Mouse (Mus musculus) forebrain, postnatal 0 days (tissue): ENCODE measurements at regions not wholly inside any gene's neighbourhood (a gene's known extent, or its start where the extent isn't known, plus 50 kb on each side); places are given as distances from the start of the nearest gene placed in this dataset.

ENCODE experiments used
- ATAC-seq: fragments of 200-750 bp; cut with Nextera tagmentation; 2 replicates; pipeline ENCODE4 v1.8.0; 2017; ENCODE audit warnings: mild to moderate bottlenecking, moderate library complexity
- DNase-seq: peaks from one replicate; pipeline ENCODE4 v3.0.0-alpha.2; 2015
- H3K27ac ChIP-seq: fragments of 300-500 bp; sonication (generic); 2 replicates; pipeline ENCODE4 v1.5.1; 2014; ENCODE audit warnings: low read depth, mild to moderate bottlenecking, antibody characterized with exemption, low read length, moderate library complexity, mixed read lengths
- H3K27me3 ChIP-seq: fragments of 300-500 bp; sonication (generic); 2 replicates; pipeline ENCODE4 v1.6.1; 2014; ENCODE audit warnings: mild to moderate bottlenecking, low read length, mixed read lengths; ENCODE audit not compliant: insufficient read depth
- H3K36me3 ChIP-seq: fragments of 300-500 bp; sonication (generic); 2 replicates; pipeline ENCODE4 v1.6.1; 2014; ENCODE audit warnings: mild to moderate bottlenecking, moderate library complexity; ENCODE audit not compliant: insufficient read depth
- H3K4me1 ChIP-seq: fragments of 300-500 bp; sonication (generic); 2 replicates; pipeline ENCODE4 v1.6.1; 2014; ENCODE audit warnings: antibody characterized with exemption; ENCODE audit not compliant: insufficient read depth
- H3K4me2 ChIP-seq: fragments of 300-500 bp; sonication (generic); 2 replicates; pipeline ENCODE4 v1.6.1; 2014; ENCODE audit warnings: low read depth, mild to moderate bottlenecking, moderate library complexity
- H3K4me3 ChIP-seq: fragments of 300-500 bp; sonication (generic); 2 replicates; pipeline ENCODE4 v1.5.1; 2014; ENCODE audit warnings: low read depth, low read length, mixed read lengths
- H3K9ac ChIP-seq: fragments of 300-500 bp; sonication (generic); 2 replicates; pipeline ENCODE4 v1.6.1; 2014; ENCODE audit warnings: mild to moderate bottlenecking
- H3K9me3 ChIP-seq: fragments of 300-500 bp; sonication (generic); 2 replicates; pipeline ENCODE4 v1.6.1; 2016; ENCODE audit warnings: low read length
- CTCF ChIP-seq: sonication (generic); IDR thresholded peaks from 2 replicates; pipeline ENCODE4 v1.5.1; 2016; ENCODE audit warnings: antibody characterized with exemption, control low read depth, low read depth
- WGBS: fragments of 180-500 bp; shearing (Covaris S2); extraction: QIAGEN DNeasy Blood & Tissue Kit; methylation state at CpG from one replicate; pipeline ENCODE4 v1.1.7; 2014; 5-methylcytosine and 5-hydroxymethylcytosine counted together

DNA sequence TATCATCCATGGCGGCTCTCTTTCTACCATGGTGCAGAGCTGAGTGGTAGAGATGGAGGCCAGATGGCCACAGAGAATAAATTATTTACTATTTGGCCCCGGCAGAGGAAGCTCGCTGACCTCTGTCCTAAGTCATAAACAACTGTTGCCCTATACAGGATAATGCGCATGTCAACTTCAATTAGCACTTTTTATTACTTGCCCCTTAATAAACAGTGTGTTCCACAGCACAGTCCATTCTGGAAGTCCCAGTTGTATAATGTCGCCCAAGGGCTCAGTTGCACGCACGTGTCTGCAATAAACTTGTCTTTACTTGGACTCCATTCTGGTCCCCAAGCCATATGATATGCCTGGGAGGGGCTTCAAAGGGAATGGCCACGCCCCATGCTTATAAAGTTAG is 150.1 kb upstream of the Runx1 start:
- H3K27ac ChIP-seq = no peak overlapping the region
- no peaks in the 10 kb centered on the region for H3K9me3 ChIP-seq
- no peak overlapping the region for H3K9ac ChIP-seq
- H3K4me2 ChIP-seq = no peak overlapping the region
- H3K4me1 ChIP-seq = no peaks in the 10 kb centered on the region
- DNase-seq (no peak), ATAC-seq (no peak)
- WGBS = 95% methylated on average over 8 of the region's 8 CpGs
- H3K4me3 ChIP-seq = no peak overlapping the region
- no peak for TF ChIP-seq CTCF
- no peaks in the 10 kb centered on the region for H3K36me3 ChIP-seq
- no peaks in the 10 kb centered on the region for H3K27me3 ChIP-seq

DNA sequence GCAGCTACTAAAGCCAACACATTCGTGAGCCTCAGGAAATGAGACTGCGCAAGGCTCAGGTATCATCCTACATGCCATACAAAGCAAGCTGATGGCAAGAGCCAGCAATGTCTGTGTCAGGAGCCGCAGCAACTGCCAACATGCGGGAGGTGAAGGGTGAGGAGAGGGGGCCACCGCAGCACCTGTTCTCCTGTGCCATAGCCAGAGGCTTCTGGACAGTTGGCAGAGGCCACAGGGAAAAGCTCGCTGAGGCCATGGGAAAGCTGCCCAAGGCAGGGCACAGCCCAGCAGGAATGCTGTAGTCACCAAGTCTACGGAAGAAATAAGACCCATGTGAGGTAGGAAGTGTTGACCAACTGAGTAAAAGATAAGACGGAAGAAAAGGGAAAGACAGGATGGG is 149.1 kb upstream of the Runx1 start:
- no peak overlapping the region for H3K27ac ChIP-seq
- WGBS = 84% methylated on average over 8 of the region's 8 CpGs
- no peak overlapping the region for H3K4me2 ChIP-seq
- TF ChIP-seq CTCF = no peak
- H3K4me1 ChIP-seq = no peaks in the 10 kb centered on the region
- H3K27me3 ChIP-seq = no peaks in the 10 kb centered on the region
- H3K4me3 ChIP-seq = no peak overlapping the region
- H3K36me3 ChIP-seq = no peaks in the 10 kb centered on the region
- no peak overlapping the region for H3K9ac ChIP-seq
- DNase-seq = no peak
- no peaks in the 10 kb centered on the region for H3K9me3 ChIP-seq
- ATAC-seq = no peak

DNA sequence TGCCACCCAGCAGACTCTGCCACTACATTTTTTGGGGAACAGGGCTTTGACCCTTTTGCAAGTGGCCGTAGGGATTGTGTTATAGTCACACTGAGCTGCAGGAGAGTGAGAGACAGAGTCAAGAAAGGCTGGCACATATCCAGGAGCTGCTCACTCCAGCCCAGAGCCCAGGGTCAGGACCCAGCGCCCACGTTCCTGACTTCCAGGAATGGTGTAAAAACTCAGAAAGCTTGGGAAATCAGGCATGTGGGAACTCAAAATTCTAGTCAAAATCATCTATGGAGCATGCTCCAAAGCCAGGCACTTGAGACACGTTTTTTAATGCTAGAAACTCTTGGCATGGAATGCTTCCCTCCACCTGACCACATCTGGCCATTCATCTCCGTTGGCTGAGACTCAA is 146.7 kb upstream of the Runx1 start:
- no peak overlapping the region for H3K4me3 ChIP-seq

DNA sequence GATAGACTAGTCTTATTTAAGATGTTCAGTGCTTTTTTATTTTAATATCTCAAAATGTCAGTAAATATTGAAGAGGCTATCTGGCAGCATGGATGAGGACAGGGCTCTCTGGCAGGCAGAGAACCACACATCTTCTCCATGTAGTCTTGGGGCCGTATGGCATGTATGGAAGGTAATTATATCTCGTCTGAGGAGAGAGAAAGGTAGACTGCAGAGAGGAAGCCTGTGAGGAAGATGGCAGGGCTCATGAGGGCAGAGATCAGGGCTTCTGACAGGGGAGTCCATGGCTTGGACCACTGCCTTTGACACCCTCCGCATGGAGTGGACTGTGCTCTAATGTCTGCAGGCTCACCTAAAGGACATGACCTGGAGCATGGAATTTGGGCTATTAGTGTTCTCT is 146.0 kb upstream of the Runx1 start:
- Histone ChIP-seq H3K27me3 (no peaks in the 10 kb centered on the region), H3K9ac (no peak overlapping the region), H3K9me3 (no peaks in the 10 kb centered on the region), H3K4me1 (no peaks in the 10 kb centered on the region), H3K36me3 (no peaks in the 10 kb centered on the region), H3K4me2 (no peak overlapping the region), H3K27ac (no peak overlapping the region), H3K4me3 (no peak overlapping the region)
- ATAC-seq = no peak
- no peak for TF ChIP-seq CTCF
- no peak for DNase-seq
- 94% methylated on average over 3 of the region's 3 CpGs for WGBS

More for the DNA sequence above, 146.7 kb upstream of the Runx1 start:
- WGBS = 77% methylated on average over 5 of the region's 5 CpGs
- Histone ChIP-seq H3K4me2 (no peak overlapping the region), H3K27me3 (no peaks in the 10 kb centered on the region), H3K27ac (no peak overlapping the region), H3K9ac (no peak overlapping the region), H3K9me3 (no peaks in the 10 kb centered on the region), H3K4me1 (no peaks in the 10 kb centered on the region), H3K36me3 (no peaks in the 10 kb centered on the region)
- ATAC-seq = no peak
- DNase-seq = no peak
- TF ChIP-seq CTCF = no peak

DNA sequence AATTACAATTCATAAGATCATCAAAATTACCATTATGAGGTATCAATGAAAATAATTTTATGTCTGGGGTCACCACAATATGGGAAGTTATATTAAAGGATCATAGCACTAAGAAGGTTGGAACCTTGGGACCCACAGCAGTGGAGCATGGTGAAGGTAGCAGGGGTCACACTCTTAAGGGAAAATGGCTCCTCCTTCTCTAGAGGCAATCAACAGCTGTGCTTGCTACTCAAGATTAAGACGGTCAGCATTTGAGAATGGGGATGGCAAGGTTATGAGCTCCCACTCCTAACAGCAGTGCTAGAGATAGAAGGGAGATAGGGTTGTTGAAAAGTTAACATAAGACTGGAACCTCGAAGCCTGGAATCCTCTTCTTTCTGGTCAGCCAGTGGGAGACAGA is 144.6 kb upstream of the Runx1 start:
- H3K27me3 ChIP-seq = no peaks in the 10 kb centered on the region
- no peak overlapping the region for H3K27ac ChIP-seq
- H3K36me3 ChIP-seq = no peaks in the 10 kb centered on the region
- H3K9ac ChIP-seq = no peak overlapping the region
- 94% methylated on average over 2 of the region's 2 CpGs for WGBS
- H3K9me3 ChIP-seq = no peaks in the 10 kb centered on the region
- H3K4me3 ChIP-seq = no peak overlapping the region
- TF ChIP-seq CTCF = no peak
- no peak for ATAC-seq
- H3K4me2 ChIP-seq = no peak overlapping the region
- DNase-seq = no peak
- no peaks in the 10 kb centered on the region for H3K4me1 ChIP-seq

DNA sequence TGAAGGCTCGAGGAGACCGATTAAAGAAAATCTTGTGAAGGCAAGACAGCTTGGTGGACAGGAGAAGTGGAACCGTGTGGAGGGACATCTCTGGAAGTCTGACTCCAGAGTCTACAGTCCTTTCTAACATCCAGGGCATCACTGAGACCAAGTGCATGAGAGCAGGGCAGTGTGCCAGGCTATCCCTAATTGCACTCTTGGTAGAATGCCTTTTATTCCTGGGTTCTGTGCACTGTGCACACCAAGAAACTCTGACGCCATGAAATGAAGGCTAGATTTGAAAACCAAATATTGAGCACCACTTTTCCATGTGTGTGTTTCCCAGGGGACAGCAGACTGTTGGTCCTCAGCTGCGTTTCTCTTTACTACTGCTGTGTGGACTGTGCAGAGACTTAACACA is 143.1 kb upstream of the Runx1 start:
- no peak overlapping the region for H3K4me2 ChIP-seq
- H3K36me3 ChIP-seq = no peaks in the 10 kb centered on the region
- WGBS = 85% methylated on average over 5 of the region's 5 CpGs
- ATAC-seq (no peak), DNase-seq (no peak)
- no peak overlapping the region for H3K9ac ChIP-seq
- H3K4me1 ChIP-seq = no peaks in the 10 kb centered on the region
- H3K4me3 ChIP-seq = no peak overlapping the region
- H3K27ac ChIP-seq = no peak overlapping the region
- no peak for TF ChIP-seq CTCF
- no peaks in the 10 kb centered on the region for H3K27me3 ChIP-seq
- H3K9me3 ChIP-seq = no peaks in the 10 kb centered on the region

DNA sequence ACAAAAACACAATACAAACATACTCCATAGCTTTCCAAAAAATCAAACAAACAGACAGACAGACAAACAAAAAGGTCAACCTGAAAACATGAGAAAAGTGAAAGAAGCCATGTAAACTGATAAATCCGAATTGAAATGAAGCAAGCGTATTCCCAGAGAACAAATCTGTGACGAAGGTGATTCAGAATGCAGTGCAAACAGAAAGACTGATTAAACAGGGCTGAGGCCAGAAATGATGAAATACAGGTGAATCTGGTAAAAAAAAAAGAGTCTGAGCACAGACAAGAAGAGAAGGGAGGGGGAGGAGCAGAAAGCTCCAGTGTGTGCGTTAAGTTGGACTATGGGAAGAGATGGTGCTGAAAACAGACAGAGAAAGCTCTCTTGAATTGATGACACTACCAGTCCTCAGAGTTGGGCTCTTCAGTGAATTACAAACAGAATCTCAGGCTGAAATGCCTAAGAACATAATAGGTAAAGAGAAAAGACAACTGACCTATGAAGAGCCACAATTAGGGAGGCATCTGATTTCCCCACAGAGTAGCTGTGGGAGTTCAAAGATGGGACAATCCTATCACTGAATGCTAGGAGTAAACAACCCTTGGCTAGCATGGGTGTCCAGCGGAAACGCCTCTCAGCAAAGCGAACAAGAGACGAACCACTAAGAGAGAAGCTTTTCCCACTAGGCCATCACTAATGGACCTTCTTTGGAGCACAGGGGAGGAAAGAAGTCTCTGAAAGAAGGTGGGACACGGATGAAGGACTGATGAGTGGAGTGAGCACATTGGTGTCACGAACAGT is 140.3 kb upstream of the Runx1 start:
- TF ChIP-seq CTCF = no peak
- Histone ChIP-seq H3K4me3 (no peak overlapping the region), H3K27me3 (no peaks in the 10 kb centered on the region), H3K27ac (no peak overlapping the region), H3K9me3 (no peaks in the 10 kb centered on the region), H3K4me2 (no peak overlapping the region), H3K9ac (no peak overlapping the region), H3K36me3 (no peaks in the 10 kb centered on the region), H3K4me1 (no peaks in the 10 kb centered on the region)
- no peak for ATAC-seq
- no peak for DNase-seq
- WGBS = 88% methylated on average over 10 of the region's 10 CpGs
